Mouse (Mus musculus): Measurements from ENCODE around the gene Ankk1.

The Ankk1 gene

GRCm38 (mm10) chr9:49426921-49427320 is at the start of gene Ankk1:
Gene Ankk1 (minus strand): TSS chr9:49427021.
- DNase-seq = no peak

DNA sequence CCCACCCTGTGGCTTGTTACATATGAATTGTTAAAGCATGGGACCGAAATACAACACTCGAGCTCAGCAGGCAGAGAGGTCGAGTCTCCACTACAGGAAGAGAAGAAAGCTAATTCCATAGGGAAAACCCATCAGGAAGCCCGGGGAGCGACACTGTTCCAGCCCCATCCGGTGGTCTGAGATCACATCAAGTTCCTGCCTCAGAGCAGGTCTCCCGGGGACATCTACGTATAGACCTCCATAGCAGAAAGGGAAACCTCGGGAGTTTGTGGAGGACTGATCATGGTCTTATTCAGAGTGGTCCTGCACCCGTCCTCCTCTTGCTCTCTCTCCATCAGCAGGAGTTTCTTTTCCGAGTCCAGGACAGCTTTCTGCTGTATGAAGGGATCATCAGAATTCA is 45.3 kb upstream of the Ankk1 start:
- no peak for DNase-seq

DNA sequence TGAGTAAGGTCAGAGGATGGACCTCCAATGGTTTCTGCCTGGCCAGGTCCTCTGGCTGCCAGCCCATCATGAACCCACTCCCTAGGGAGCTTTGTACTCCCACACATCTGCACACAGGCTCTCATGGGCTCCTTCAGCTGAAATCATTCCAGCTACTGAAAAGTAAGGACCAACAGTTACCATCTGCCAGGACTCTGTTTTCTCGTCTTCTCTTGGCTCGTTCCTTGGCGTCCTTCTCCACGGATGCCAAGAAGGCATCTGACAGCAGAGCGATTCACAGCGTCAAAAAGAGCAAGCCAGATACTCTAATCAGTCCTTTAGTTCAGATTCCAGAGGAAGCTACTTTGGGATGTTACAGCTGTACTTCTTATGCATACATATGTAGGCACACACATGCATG is 44.1 kb upstream of the Ankk1 start:
- DNase-seq = no peak

DNA sequence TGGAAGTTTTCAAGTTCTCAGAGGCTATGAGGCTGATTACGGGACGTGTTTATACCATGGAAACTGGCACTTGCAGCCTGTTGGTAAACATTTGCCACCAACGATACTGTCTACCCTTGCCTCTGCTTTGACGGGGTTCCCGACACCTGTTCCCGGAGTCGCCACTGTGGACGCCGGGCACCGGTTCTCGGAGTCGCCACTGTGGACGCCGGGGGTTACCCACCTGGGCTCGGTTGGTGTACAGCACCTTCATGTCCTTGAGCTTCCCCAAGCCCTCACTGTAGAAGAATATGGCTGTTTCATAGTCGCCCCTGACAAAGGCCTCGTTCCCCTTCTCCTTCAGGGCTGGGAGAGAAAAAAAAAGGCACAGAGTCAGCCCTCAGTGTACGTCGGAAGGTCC is 43.2 kb upstream of the Ankk1 start:
- DNase-seq = no peak

DNA sequence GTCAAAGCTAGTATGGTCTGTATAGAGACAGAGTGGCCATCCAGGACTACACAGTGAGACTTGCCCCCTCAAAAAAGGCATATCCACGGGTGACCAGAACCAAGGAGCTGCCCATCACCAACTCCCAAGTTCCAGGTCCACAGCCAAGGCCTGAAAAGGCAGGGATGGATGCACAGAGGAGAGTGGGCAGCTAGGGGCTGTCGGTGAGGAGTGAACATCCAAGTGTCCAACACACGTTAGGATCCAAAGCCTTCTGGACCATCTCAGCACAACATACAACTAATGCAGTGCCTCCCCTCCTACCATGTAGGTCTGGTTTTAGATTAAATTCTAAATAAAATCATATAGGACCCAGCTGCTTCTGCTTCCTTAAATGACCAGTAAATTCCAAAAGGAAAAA is 29.3 kb upstream of the Ankk1 start:
- no peak for DNase-seq

GRCm38 (mm10) chr9:49452396-49452795 is 25.6 kb upstream of the Ankk1 start:
- DNase-seq = no peak

DNA sequence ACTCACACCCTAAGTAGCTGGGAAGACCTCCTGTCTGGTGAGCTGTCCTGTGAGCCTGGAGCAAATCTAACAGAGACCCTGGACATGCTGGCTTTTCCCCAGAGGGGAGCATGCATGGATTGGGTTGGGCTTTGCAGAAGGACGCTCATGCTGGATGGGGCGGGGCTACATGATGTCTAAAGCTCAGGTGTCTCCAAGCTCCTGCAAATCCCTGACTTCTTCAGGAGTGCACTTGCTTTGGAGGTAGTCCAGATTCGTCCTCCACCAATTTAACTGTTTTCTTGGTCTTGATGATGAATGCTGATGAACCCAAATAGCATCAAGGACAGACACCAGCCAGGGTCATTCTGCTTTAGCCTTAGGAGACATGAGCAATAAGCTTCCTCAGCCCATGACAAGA is 23.7 kb upstream of the Ankk1 start:
- DNase-seq = no peak

DNA sequence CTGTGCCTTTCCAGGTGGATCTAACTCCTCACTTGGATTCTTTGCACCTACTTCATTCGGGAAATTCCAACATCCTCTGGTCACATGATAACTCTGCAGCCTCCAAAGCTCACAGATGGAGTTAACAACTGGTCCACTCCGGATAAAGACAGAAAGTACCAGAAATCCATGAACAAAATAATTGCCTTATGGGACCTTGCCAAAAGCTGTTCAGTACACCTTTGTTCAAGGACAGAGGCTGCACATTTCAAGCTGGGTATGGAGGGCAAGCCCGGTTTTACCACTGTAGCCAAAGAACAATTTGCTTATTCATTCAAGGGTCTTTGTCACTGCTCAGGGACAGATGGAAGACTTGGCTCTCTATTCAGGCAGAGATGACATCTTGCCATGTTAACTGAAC is 15.8 kb upstream of the Ankk1 start:
- DNase-seq = no peak

GRCm38 (mm10) chr9:49427478-49427877 is 657 bp upstream of the Ankk1 start:
- DNase-seq = no peak

- DNase-seq = no peak
Measured at GRCm38 (mm10) chr9:49425585-49425984, 1.2 kb downstream of the Ankk1 start.

- no peak for DNase-seq
Measured at GRCm38 (mm10) chr9:49423866-49424265, 3.0 kb downstream of the Ankk1 start.

DNA sequence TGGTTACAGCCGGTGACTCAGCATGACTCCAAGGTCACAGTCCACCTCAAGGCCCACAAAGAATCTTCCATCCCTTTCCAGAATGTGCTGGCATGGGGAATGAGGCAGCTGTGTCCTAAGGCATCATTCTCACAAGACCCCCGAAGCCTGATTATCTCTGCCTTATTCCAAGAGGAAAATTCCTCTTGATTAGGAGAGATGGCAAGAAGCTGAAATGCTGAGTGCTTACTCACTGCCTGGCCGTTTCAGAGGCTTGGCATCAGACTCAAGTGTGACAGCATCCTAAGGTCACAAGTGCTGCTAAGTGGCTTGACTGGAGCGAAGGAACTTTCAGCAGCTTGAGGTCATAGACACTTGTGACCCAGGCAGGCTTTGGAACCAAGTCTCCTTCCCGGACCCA is 16.2 kb downstream of the Ankk1 start:
- no peak for DNase-seq

DNA sequence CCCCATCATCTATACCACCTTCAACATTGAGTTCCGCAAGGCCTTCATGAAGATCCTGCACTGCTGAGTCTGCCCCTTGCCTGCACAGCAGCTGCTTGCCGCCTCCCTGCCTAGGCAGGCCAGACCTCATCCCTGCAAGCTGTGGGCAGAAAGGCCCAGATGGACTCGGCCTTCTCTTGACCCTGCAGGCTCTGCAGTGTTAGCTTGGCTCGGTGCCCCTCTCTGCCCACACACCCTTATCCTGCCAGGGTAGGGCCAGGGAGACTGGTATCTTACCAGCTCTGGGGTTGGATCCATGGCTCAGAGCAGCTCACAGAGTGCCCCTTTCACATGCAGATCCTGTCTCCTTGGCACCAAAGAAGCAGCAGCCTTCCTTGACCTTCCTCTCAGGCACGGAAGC is 19.8 kb downstream of the Ankk1 start:
- DNase-seq = peak; percentile 73

DNA sequence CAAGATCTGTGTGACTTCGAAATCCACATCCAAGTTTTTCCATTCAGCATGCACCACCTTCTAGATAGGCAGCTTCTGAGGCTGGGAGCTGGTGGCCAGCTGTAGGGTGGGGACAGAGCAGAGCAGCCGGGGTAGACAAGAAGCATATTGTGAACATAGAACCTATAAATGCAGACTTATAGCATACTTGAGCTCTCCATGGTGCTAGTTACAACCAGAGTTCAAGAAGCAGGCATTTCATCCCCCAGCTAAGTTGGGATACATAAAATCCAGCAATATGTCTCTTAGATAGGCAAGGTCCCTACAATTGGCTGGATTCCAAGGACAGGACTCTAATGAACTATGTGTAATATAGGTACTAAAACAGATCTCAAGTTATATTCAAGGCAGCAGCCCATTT is 23.1 kb downstream of the Ankk1 start:
- DNase-seq = no peak

- no peak for DNase-seq
Measured at GRCm38 (mm10) chr9:49396006-49396405, 30.8 kb downstream of the Ankk1 start.

DNA sequence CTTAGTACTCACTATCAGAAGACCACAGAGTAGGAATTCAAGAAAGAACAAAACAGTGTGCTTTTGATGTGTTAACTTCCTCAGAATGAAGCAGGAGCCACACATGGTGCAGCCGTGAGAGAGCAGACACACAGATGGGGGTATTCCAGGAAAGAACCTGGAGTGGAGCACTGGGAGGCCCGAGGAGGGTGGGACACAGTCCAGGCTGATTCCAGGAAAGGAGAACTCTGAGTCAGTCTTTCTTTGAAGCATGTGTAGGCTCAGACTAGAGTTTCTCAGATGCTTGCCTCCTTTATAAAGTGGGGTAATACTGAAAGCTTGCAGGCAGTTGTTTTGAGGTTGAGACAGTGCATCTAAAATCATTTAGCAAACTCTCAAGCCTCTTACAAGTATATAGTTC is 34.6 kb downstream of the Ankk1 start:
- no peak for DNase-seq

DNA sequence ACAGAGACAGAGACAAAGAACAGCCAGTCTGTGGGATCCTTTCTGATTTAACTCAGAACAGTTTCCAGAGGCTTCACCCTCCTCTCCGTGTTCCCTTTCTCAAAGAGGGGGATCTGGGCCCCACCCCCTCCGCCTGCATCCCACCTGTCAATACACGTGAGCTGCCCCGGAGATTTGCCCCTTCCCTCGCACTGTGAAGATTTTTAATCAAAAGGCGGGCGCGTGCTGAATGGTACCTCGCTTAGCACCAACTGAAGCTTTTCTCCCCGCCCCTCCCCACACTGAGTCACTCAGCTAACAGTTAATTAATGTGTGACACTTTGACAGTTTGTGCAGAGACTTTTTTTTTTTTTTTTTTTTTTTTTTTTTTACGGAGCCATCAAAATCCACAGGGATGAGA is 40.7 kb downstream of the Ankk1 start:
- no peak for DNase-seq

- DNase-seq = no peak
Measured at GRCm38 (mm10) chr9:49385301-49385700, 41.5 kb downstream of the Ankk1 start.

GRCm38 (mm10) chr9:49384855-49385254 is 42.0 kb downstream of the Ankk1 start:
- no peak for DNase-seq

GRCm38 (mm10) chr9:49384041-49384440 is 42.8 kb downstream of the Ankk1 start:
- no peak for DNase-seq

- DNase-seq = peak; percentile 14
Measured at GRCm38 (mm10) chr9:49379962-49380361, 46.9 kb downstream of the Ankk1 start.

GRCm38 (mm10) chr9:49373946-49374345 is 52.9 kb downstream of the Ankk1 start:
- no peak for DNase-seq

DNA sequence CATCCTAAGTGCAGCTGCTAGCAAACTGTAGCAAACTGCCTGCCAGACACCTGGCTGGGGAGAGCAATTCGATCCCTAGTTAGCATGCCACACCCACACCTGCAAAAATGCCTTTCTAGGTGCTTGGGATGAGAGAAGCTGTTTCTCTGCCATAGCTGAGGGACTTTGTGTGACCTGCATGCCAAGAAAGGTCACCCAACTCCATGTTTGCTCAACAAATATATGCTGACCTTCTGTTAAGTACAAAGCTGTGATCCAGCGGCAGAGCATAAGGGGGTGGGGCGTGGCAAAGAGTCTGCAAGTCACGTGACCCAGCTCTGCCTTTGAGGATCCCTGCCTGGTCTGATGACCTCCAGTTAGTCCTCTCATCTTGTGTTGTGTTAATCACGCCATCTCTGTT is 61.1 kb downstream of the Ankk1 start:
- DNase-seq = no peak
